Mouse (Mus musculus): ENCODE measurements at regions not wholly inside any gene's neighbourhood (a gene's known extent, or its start where the extent isn't known, plus 50 kb on each side); places are given as distances from the start of the nearest gene placed in this dataset.

GRCm38 (mm10) chr17:45950533-45951164, 81.5 kb downstream of the Vegfa start:
- TF ChIP-seq POU5F1 (IDR thresholded peaks at IDR 0.05; ENCODE audit: borderline replicate concordance, low read length) (no peak), NANOG (IDR thresholded peaks at IDR 0.05; ENCODE audit: borderline replicate concordance, low read length) (no peak), CTCF (conservative IDR thresholded peaks at IDR 0.05; ENCODE audit: low read length) (no peak)
- no peak overlapping the region for H3K4me3 ChIP-seq (replicated peaks; ENCODE audit: low read length)
- no peaks in the 10 kb centered on the region for H3K36me3 ChIP-seq (ENCODE audit: insufficient read depth, low read length)
- H3K27me3 ChIP-seq (ENCODE audit: insufficient read depth, low read length): no peaks in the 10 kb centered on the region
- H3K4me1 ChIP-seq (replicated peaks; ENCODE audit: low read depth, low read length): peaks cover 5% of the 10 kb centered on the region; the same call in 1 of the 2 replicates
- peaks cover 6% of the 10 kb centered on the region for H3K9me3 ChIP-seq (ENCODE audit: low read length)

GRCm38 (mm10) chr17:45949141-45949540, 83.0 kb downstream of the Vegfa start:
- H3K4me1 ChIP-seq (replicated peaks; ENCODE audit: low read depth, low read length): peaks cover 5% of the 10 kb centered on the region; the same call in 1 of the 2 replicates
- TF ChIP-seq CTCF (conservative IDR thresholded peaks at IDR 0.05; ENCODE audit: low read length) (no peak), NANOG (IDR thresholded peaks at IDR 0.05; ENCODE audit: borderline replicate concordance, low read length) (no peak), POU5F1 (IDR thresholded peaks at IDR 0.05; ENCODE audit: borderline replicate concordance, low read length) (no peak)

DNA sequence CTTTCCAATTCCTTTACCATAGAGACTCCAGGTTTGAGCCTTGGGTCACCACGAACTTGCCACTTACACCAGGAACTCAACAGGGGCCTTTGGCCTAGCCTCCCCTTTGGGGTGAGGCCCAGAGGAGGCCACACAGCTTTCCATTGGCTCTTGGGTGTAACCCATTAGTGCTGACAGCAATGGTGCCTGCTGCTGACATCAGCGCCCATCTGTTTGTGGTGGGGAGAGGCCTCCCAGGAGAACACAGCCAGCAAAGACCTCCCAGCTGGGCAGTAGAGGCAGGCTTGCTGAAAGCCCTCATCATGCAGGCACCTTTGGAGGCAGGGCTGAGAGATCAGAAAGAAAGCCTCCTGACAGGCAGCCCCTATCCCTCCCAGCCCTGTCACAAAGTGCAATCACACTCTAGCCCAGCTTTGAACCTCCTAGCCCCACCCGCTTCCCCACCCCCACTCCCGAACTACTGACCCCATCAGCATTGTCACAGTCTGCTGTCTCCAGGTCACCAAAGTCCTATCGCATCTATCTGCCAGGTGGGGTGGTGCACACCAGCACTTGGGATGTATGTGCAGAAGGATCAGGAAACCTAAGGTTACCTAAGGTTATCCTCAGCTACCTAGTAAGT, 83.7 kb downstream of the Vegfa start:
- no peak overlapping the region for H3K4me3 ChIP-seq (replicated peaks; ENCODE audit: low read length)
- no peak for TF ChIP-seq CTCF (conservative IDR thresholded peaks at IDR 0.05; ENCODE audit: low read length)
- no peak for TF ChIP-seq POU5F1 (IDR thresholded peaks at IDR 0.05; ENCODE audit: borderline replicate concordance, low read length)
- TF ChIP-seq NANOG (IDR thresholded peaks at IDR 0.05; ENCODE audit: borderline replicate concordance, low read length): no peak
- no peaks in the 10 kb centered on the region; the same call in 1 of the 2 replicates for H3K27me3 ChIP-seq (ENCODE audit: insufficient read depth, low read length)
- H3K36me3 ChIP-seq (ENCODE audit: insufficient read depth, low read length): no peaks in the 10 kb centered on the region
- peaks cover 6% of the 10 kb centered on the region for H3K9me3 ChIP-seq (ENCODE audit: low read length)
- H3K4me1 ChIP-seq (replicated peaks; ENCODE audit: low read depth, low read length): peaks cover 5% of the 10 kb centered on the region; the same call in 1 of the 2 replicates

More at GRCm38 (mm10) chr17:45949141-45949540, 83.0 kb downstream of the Vegfa start:
- H3K36me3 ChIP-seq (ENCODE audit: insufficient read depth, low read length): no peaks in the 10 kb centered on the region
- no peaks in the 10 kb centered on the region; the same call in 1 of the 2 replicates for H3K27me3 ChIP-seq (ENCODE audit: insufficient read depth, low read length)
- no peak overlapping the region for H3K4me3 ChIP-seq (replicated peaks; ENCODE audit: low read length)
- H3K9me3 ChIP-seq (ENCODE audit: low read length): peaks cover 6% of the 10 kb centered on the region

DNA sequence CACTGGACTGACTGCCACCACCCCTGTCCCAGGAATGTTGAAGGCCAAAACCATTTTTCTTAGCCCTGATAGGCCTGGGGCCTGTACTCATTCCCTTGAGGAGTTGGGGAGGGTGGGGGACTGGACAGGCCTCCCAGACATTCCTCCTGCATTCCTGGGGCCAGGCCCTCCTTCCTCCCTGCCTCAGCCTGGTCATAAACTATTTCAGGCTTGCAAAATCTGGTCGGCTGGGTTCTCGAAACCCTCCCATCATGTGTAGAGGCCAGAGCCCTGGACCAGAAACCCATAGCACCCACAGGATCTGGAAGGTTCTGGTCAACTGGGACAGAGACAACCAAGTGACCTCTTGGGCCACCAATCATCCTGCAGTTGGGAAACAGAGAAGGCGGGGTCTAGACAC, 87.2 kb downstream of the Vegfa start:
- TF ChIP-seq CTCF (conservative IDR thresholded peaks at IDR 0.05; ENCODE audit: low read length) (no peak), POU5F1 (IDR thresholded peaks at IDR 0.05; ENCODE audit: borderline replicate concordance, low read length) (no peak), NANOG (IDR thresholded peaks at IDR 0.05; ENCODE audit: borderline replicate concordance, low read length) (no peak)
- Histone ChIP-seq H3K36me3 (ENCODE audit: insufficient read depth, low read length) (no peaks in the 10 kb centered on the region), H3K4me3 (replicated peaks; ENCODE audit: low read length) (no peak overlapping the region), H3K27me3 (ENCODE audit: insufficient read depth, low read length) (peaks cover 2% of the 10 kb centered on the region; the same call in 1 of the 2 replicates), H3K9me3 (ENCODE audit: low read length) (peaks cover 6% of the 10 kb centered on the region), H3K4me1 (replicated peaks; ENCODE audit: low read depth, low read length) (peaks cover 7% of the 10 kb centered on the region)

- peaks cover 15% of the 10 kb centered on the region for H3K4me1 ChIP-seq (replicated peaks; ENCODE audit: low read depth, low read length)
- no peak overlapping the region for H3K4me3 ChIP-seq (replicated peaks; ENCODE audit: low read length)
- no peaks in the 10 kb centered on the region for H3K9me3 ChIP-seq (ENCODE audit: low read length)
- TF ChIP-seq NANOG (IDR thresholded peaks at IDR 0.05; ENCODE audit: borderline replicate concordance, low read length) (no peak), POU5F1 (IDR thresholded peaks at IDR 0.05; ENCODE audit: borderline replicate concordance, low read length) (no peak), CTCF (conservative IDR thresholded peaks at IDR 0.05; ENCODE audit: low read length) (no peak)
- peaks cover 2% of the 10 kb centered on the region; the same call in 1 of the 2 replicates for H3K27me3 ChIP-seq (ENCODE audit: insufficient read depth, low read length)
- no peaks in the 10 kb centered on the region for H3K36me3 ChIP-seq (ENCODE audit: insufficient read depth, low read length)
Measured at GRCm38 (mm10) chr17:45943244-45943643, 88.9 kb downstream of the Vegfa start.

GRCm38 (mm10) chr17:45941890-45942375, 90.2 kb downstream of the Vegfa start:
- TF ChIP-seq NANOG (IDR thresholded peaks at IDR 0.05; ENCODE audit: borderline replicate concordance, low read length) (no peak), CTCF (conservative IDR thresholded peaks at IDR 0.05; ENCODE audit: low read length) (no peak), POU5F1 (IDR thresholded peaks at IDR 0.05; ENCODE audit: borderline replicate concordance, low read length) (no peak)
- H3K36me3 ChIP-seq (ENCODE audit: insufficient read depth, low read length): no peaks in the 10 kb centered on the region
- H3K9me3 ChIP-seq (ENCODE audit: low read length): no peaks in the 10 kb centered on the region
- no peak overlapping the region for H3K4me3 ChIP-seq (replicated peaks; ENCODE audit: low read length)
- H3K27me3 ChIP-seq (ENCODE audit: insufficient read depth, low read length): peaks cover 2% of the 10 kb centered on the region; the same call in 1 of the 2 replicates
- H3K4me1 ChIP-seq (replicated peaks; ENCODE audit: low read depth, low read length): peaks cover 15% of the 10 kb centered on the region

DNA sequence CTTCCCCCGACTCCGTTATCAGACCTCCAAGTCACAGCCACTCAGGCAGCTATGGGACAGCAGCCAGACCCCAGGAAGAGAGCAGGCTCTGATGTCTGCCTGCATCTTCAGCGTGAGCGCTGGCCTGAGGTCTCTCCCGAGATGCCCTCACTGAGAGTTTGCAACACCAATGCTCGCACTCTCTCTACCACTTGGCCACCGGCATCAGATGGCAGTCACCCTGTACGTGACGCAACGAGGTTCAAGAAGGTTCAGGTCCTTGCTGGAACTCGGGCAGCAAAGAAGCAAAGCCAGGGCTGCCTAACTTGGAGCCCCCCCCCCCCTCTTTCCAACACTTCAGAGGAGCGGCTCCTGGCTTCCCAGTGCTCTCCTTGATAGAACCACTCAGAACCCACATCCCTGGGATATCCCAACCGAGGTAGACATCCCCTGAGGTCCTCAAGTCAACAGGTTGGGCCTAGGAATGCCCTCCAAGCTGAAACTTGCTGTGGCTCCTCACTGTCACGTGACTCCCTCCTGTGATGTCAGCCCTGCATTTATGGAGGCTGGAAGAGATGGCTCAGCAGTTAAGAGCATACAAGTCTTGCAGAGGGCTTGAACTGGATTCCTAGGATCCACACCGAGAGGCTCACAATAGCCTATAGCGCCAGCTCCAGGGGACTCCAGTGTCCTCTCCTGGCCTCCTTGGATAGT, 91.9 kb downstream of the Vegfa start:
- no peak for TF ChIP-seq POU5F1 (IDR thresholded peaks at IDR 0.05; ENCODE audit: borderline replicate concordance, low read length)
- TF ChIP-seq CTCF (conservative IDR thresholded peaks at IDR 0.05; ENCODE audit: low read length): no peak
- TF ChIP-seq NANOG (IDR thresholded peaks at IDR 0.05; ENCODE audit: borderline replicate concordance, low read length): no peak
- Histone ChIP-seq H3K4me1 (replicated peaks; ENCODE audit: low read depth, low read length) (peaks cover 20% of the 10 kb centered on the region), H3K27me3 (ENCODE audit: insufficient read depth, low read length) (peaks cover 2% of the 10 kb centered on the region; the same call in 1 of the 2 replicates), H3K4me3 (replicated peaks; ENCODE audit: low read length) (peak overlapping the region; percentile 46), H3K36me3 (ENCODE audit: insufficient read depth, low read length) (no peaks in the 10 kb centered on the region), H3K9me3 (ENCODE audit: low read length) (no peaks in the 10 kb centered on the region)

DNA sequence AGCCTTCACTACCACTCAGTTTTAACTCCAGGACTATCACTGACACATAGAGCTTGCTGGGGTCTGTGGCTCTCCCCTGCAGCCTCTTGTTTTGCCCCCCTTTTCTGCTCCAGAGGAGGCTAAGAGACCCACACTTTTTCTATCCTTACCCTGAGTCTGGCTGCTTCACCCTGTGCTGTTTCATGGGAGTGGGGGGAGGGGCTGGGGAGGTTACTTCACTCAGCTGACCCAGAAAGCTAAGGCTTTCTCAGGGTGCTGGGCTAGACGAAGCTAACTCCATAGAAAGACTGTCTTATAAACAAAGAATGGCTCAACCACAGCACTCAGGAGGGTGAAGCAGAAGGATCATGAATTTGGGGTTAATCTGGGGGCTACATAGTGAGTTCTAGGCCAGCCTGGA, 93.9 kb downstream of the Vegfa start:
- TF ChIP-seq POU5F1 (IDR thresholded peaks at IDR 0.05; ENCODE audit: borderline replicate concordance, low read length): no peak
- TF ChIP-seq NANOG (IDR thresholded peaks at IDR 0.05; ENCODE audit: borderline replicate concordance, low read length): no peak
- TF ChIP-seq CTCF (conservative IDR thresholded peaks at IDR 0.05; ENCODE audit: low read length): no peak
- Histone ChIP-seq H3K27me3 (ENCODE audit: insufficient read depth, low read length) (peaks cover 6% of the 10 kb centered on the region; the same call in 1 of the 2 replicates), H3K9me3 (ENCODE audit: low read length) (no peaks in the 10 kb centered on the region), H3K4me3 (replicated peaks; ENCODE audit: low read length) (no peak overlapping the region), H3K4me1 (replicated peaks; ENCODE audit: low read depth, low read length) (peaks cover 40% of the 10 kb centered on the region), H3K36me3 (ENCODE audit: insufficient read depth, low read length) (no peaks in the 10 kb centered on the region)
